Mouse (Mus musculus): ENCODE measurements around the gene Osgep. TPM values are rescaled to one million over a fixed set of nuclear protein-coding genes. Genes with fewer than 3 reads are reported as not detected.
"Not testable (repeated sequence)": the region's sequence is repeated elsewhere in the genome, so short reads cannot be mapped to it uniquely, and the experiment has no call there.

Osgep gene
- polyA plus RNA-seq, 1 experiment = 52.9 TPM

- H3K27ac ChIP-seq (ENCODE audit: control insufficient read depth, insufficient read depth, low read depth, low read length) = no peak overlapping the region
- H3K4me3 ChIP-seq (ENCODE audit: control insufficient read depth, low read depth, low read length) = no peak overlapping the region
- peaks cover 5% of the 10 kb centered on the region for H3K4me1 ChIP-seq (ENCODE audit: control insufficient read depth, insufficient read depth, low read length)
- TF ChIP-seq POLR2A (IDR thresholded peaks at IDR 0.05; ENCODE audit: control insufficient read depth, low read depth, low read length) (no peak), CTCF (IDR thresholded peaks at IDR 0.05; ENCODE audit: control insufficient read depth, insufficient read depth, insufficient replicate concordance, low read depth, low read length) (no peak)
- no peaks in the 10 kb centered on the region for H3K27me3 ChIP-seq (ENCODE audit: control insufficient read depth, insufficient read depth, low read length)
- no peaks in the 10 kb centered on the region for H3K36me3 ChIP-seq (ENCODE audit: control insufficient read depth, insufficient read depth, low read length)
Measured at GRCm38 (mm10) chr14:50904828-50905129, 19.9 kb downstream of the Osgep start.

- TF ChIP-seq POLR2A (IDR thresholded peaks at IDR 0.05; ENCODE audit: control insufficient read depth, low read depth, low read length) (no peak), CTCF (IDR thresholded peaks at IDR 0.05; ENCODE audit: control insufficient read depth, insufficient read depth, insufficient replicate concordance, low read depth, low read length) (peak; percentile 42; the same call in 1 of the 2 replicates)
- Histone ChIP-seq H3K4me3 (ENCODE audit: control insufficient read depth, low read depth, low read length) (peak overlapping the region; percentile 9), H3K27me3 (ENCODE audit: control insufficient read depth, insufficient read depth, low read length) (no peaks in the 10 kb centered on the region), H3K36me3 (ENCODE audit: control insufficient read depth, insufficient read depth, low read length) (no peaks in the 10 kb centered on the region), H3K4me1 (ENCODE audit: control insufficient read depth, insufficient read depth, low read length) (peaks cover 3% of the 10 kb centered on the region), H3K27ac (ENCODE audit: control insufficient read depth, insufficient read depth, low read depth, low read length) (no peak overlapping the region)
Measured at GRCm38 (mm10) chr14:50903973-50904827, 20.5 kb downstream of the Osgep start.

GRCm38 (mm10) chr14:50897992-50898391 lies 26.7 kb downstream of the Osgep start:
- H3K27ac ChIP-seq (ENCODE audit: control insufficient read depth, insufficient read depth, low read depth, low read length); H3K4me3 ChIP-seq (ENCODE audit: control insufficient read depth, low read depth, low read length); H3K36me3 ChIP-seq (ENCODE audit: control insufficient read depth, insufficient read depth, low read length); H3K27me3 ChIP-seq (ENCODE audit: control insufficient read depth, insufficient read depth, low read length); H3K4me1 ChIP-seq (ENCODE audit: control insufficient read depth, insufficient read depth, low read length): not testable (repeated sequence)

- peaks cover 7% of the 10 kb centered on the region for H3K4me1 ChIP-seq (ENCODE audit: control insufficient read depth, insufficient read depth, low read length)
- H3K27ac ChIP-seq (ENCODE audit: control insufficient read depth, insufficient read depth, low read depth, low read length) = no peak within 1 kb of the TSS
- H3K36me3 ChIP-seq (ENCODE audit: control insufficient read depth, insufficient read depth, low read length) = no peaks in the 10 kb centered on the region
- no peaks in the 10 kb centered on the region for H3K27me3 ChIP-seq (ENCODE audit: control insufficient read depth, insufficient read depth, low read length)
- no peak for TF ChIP-seq POLR2A (IDR thresholded peaks at IDR 0.05; ENCODE audit: control insufficient read depth, low read depth, low read length)
- peak within 1 kb of the TSS; percentile 75 for H3K4me3 ChIP-seq (ENCODE audit: control insufficient read depth, low read depth, low read length)
Measured at GRCm38 (mm10) chr14:50897374-50897765, 27.3 kb downstream of the Osgep start, which contains the start of gene Klhl33. Gene Klhl33 (minus strand): TSS chr14:50897507.

GRCm38 (mm10) chr14:50896747-50897373 lies 27.8 kb downstream of the Osgep start:
- Histone ChIP-seq H3K27me3 (ENCODE audit: control insufficient read depth, insufficient read depth, low read length) (no peaks in the 10 kb centered on the region), H3K4me1 (ENCODE audit: control insufficient read depth, insufficient read depth, low read length) (peaks cover 7% of the 10 kb centered on the region), H3K4me3 (ENCODE audit: control insufficient read depth, low read depth, low read length) (peak overlapping the region; percentile 75), H3K27ac (ENCODE audit: control insufficient read depth, insufficient read depth, low read depth, low read length) (no peak overlapping the region), H3K36me3 (ENCODE audit: control insufficient read depth, insufficient read depth, low read length) (no peaks in the 10 kb centered on the region)
- TF ChIP-seq POLR2A (IDR thresholded peaks at IDR 0.05; ENCODE audit: control insufficient read depth, low read depth, low read length) (no peak), CTCF (IDR thresholded peaks at IDR 0.05; ENCODE audit: control insufficient read depth, insufficient read depth, insufficient replicate concordance, low read depth, low read length) (no peak)

- no peak overlapping the region for H3K27ac ChIP-seq (ENCODE audit: control insufficient read depth, insufficient read depth, low read depth, low read length)
Measured at GRCm38 (mm10) chr14:50895985-50896746, 28.5 kb downstream of the Osgep start.

GRCm38 (mm10) chr14:50895407-50895806 lies 29.3 kb downstream of the Osgep start:
- Histone ChIP-seq H3K4me1 (ENCODE audit: control insufficient read depth, insufficient read depth, low read length) (peaks cover 7% of the 10 kb centered on the region), H3K4me3 (ENCODE audit: control insufficient read depth, low read depth, low read length) (no peak overlapping the region), H3K27me3 (ENCODE audit: control insufficient read depth, insufficient read depth, low read length) (no peaks in the 10 kb centered on the region), H3K36me3 (ENCODE audit: control insufficient read depth, insufficient read depth, low read length) (no peaks in the 10 kb centered on the region), H3K27ac (ENCODE audit: control insufficient read depth, insufficient read depth, low read depth, low read length) (no peak overlapping the region)
- TF ChIP-seq POLR2A (IDR thresholded peaks at IDR 0.05; ENCODE audit: control insufficient read depth, low read depth, low read length) (no peak), CTCF (IDR thresholded peaks at IDR 0.05; ENCODE audit: control insufficient read depth, insufficient read depth, insufficient replicate concordance, low read depth, low read length) (no peak)

More at GRCm38 (mm10) chr14:50895985-50896746, 28.5 kb downstream of the Osgep start:
- no peaks in the 10 kb centered on the region for H3K27me3 ChIP-seq (ENCODE audit: control insufficient read depth, insufficient read depth, low read length)
- H3K4me3 ChIP-seq (ENCODE audit: control insufficient read depth, low read depth, low read length) = peak overlapping the region; percentile 75
- no peak for TF ChIP-seq POLR2A (IDR thresholded peaks at IDR 0.05; ENCODE audit: control insufficient read depth, low read depth, low read length)
- no peaks in the 10 kb centered on the region for H3K36me3 ChIP-seq (ENCODE audit: control insufficient read depth, insufficient read depth, low read length)
- peaks cover 7% of the 10 kb centered on the region for H3K4me1 ChIP-seq (ENCODE audit: control insufficient read depth, insufficient read depth, low read length)

Data from testis, adult 2 months (tissue).